Mouse (Mus musculus) heart, adult 11 months (tissue): ENCODE measurements around the gene Phip.

Experiments used
- DNase-seq: peaks from one replicate; pipeline ENCODE4 v3.0.0; 2022

Gene Phip

GRCm38 (mm10) chr9:82975342-82976215 is at the start of gene Phip:
Gene Phip, minus strand, starts transcription at chr9:82975516.
- peak; percentile 99 for DNase-seq

GRCm38 (mm10) chr9:83023724-83024123 is 48.4 kb upstream of the Phip start:
- peak; percentile 91 for DNase-seq

- DNase-seq: no peak
Measured at GRCm38 (mm10) chr9:83014516-83014915, 39.2 kb upstream of the Phip start.

- no peak for DNase-seq
Measured at GRCm38 (mm10) chr9:83008306-83008705, 33.0 kb upstream of the Phip start.

- no peak for DNase-seq
Measured at GRCm38 (mm10) chr9:83001342-83001741, 26.0 kb upstream of the Phip start.

GRCm38 (mm10) chr9:82997765-82998500 is 22.6 kb upstream of the Phip start:
- no peak for DNase-seq

- peak; percentile 91 for DNase-seq
Measured at GRCm38 (mm10) chr9:82976936-82977335, 1.6 kb upstream of the Phip start.

GRCm38 (mm10) chr9:82976219-82976618 is 903 bp upstream of the Phip start:
- no peak for DNase-seq

GRCm38 (mm10) chr9:82974962-82975341 is 364 bp downstream of the Phip start:
- no peak for DNase-seq

- DNase-seq: peak; percentile 99
Measured at GRCm38 (mm10) chr9:82974187-82974861, 992 bp downstream of the Phip start.

GRCm38 (mm10) chr9:82973321-82973892 is 1.9 kb downstream of the Phip start:
- no peak for DNase-seq

- DNase-seq: peak; percentile 91
Measured at GRCm38 (mm10) chr9:82971433-82971832, 3.9 kb downstream of the Phip start.

GRCm38 (mm10) chr9:82967076-82967621 is 8.2 kb downstream of the Phip start:
- peak; percentile 96 for DNase-seq

GRCm38 (mm10) chr9:82963981-82964380 is 11.3 kb downstream of the Phip start:
- no peak for DNase-seq

- no peak for DNase-seq
Measured at GRCm38 (mm10) chr9:82961352-82961751, 14.0 kb downstream of the Phip start.

- DNase-seq: no peak
Measured at GRCm38 (mm10) chr9:82955267-82955666, 20.0 kb downstream of the Phip start.

- no peak for DNase-seq
Measured at GRCm38 (mm10) chr9:82952330-82952729, 23.0 kb downstream of the Phip start.

- DNase-seq: no peak
Measured at GRCm38 (mm10) chr9:82951435-82952004, 23.8 kb downstream of the Phip start.

- no peak for DNase-seq
Measured at GRCm38 (mm10) chr9:82907246-82907645, 68.1 kb downstream of the Phip start.

GRCm38 (mm10) chr9:82888645-82889044 is 86.7 kb downstream of the Phip start:
- peak; percentile 74 for DNase-seq

GRCm38 (mm10) chr9:82884177-82884576 is 91.1 kb downstream of the Phip start:
- no peak for DNase-seq

- DNase-seq: no peak
Measured at GRCm38 (mm10) chr9:82877078-82877477, 98.2 kb downstream of the Phip start.
